ENCODE assay signal across 18 mouse cellular contexts in genomic region chr1:128013698-128014386, GRCm38 (mm10).
A peak's percentile ranks its signal among the peaks of the same experiment; 100 is the strongest.
DNase-seq lines count a peak whose midpoint lies in the region; ATAC-seq and TF ChIP-seq lines count a peak whose summit lies in the region.
"Had no signal": no experiment of that assay in that cellular context is flagged by ENCODE, and none has a peak within 500 bp of the region (broad histone marks: within the 10 kb centered on the region; RNA-seq: fewer than 3 reads in every experiment).

No protein-coding gene starts in this region.

- 27% methylated on average over 4 of the region's 4 CpGs for WGBS in liver, embryonic 14.5 days (ENCODE audit: insufficient replicate concordance)

- no peak overlapping the region for H3K4me2 ChIP-seq in liver, embryonic 14.5 days (ENCODE audit: low read depth)
- H3K4me2 ChIP-seq: hindbrain, embryonic 13.5 days; intestine, embryonic 15.5 days; lung, embryonic 15.5 days; midbrain, embryonic 15.5 days had no signal

- no peaks in the 10 kb centered on the region for H3K27me3 ChIP-seq in megakaryocyte, embryonic 14.5 days (replicated peaks)
- H3K27me3 ChIP-seq in liver, embryonic 14.5 days (ENCODE audit: control insufficient read depth, insufficient read depth, low read length) = no peaks in the 10 kb centered on the region
- H3K27me3 ChIP-seq: hindbrain, embryonic 13.5 days; intestine, embryonic 15.5 days; lung, embryonic 15.5 days; midbrain, embryonic 15.5 days had no signal

- no peak for TF ChIP-seq CTCF in liver, embryonic 14.5 days (IDR thresholded peaks at IDR 0.05; ENCODE audit: low read depth)

- intact Hi-C loops in left cerebral cortex, postnatal 14 days (cut with DNase I) = no loop called here

- H3K27ac ChIP-seq in liver, embryonic 14.5 days = no peak overlapping the region
- H3K27ac ChIP-seq: hindbrain, embryonic 13.5 days; intestine, embryonic 15.5 days; kidney, postnatal 0 days; lung, embryonic 15.5 days; midbrain, embryonic 15.5 days had no signal

- ATAC-seq in frontal cortex, adult (ENCODE audit: low TSS enrichment) = peak; percentile 5; the same call in 1 of the 2 replicates
- no peak for ATAC-seq in megakaryocyte, adult 5-6 weeks (ENCODE audit: poor library complexity, severe bottlenecking)
- peak; percentile 68 for ATAC-seq in liver, embryonic 14.5 days (ENCODE audit: insufficient read depth)
- peak; percentile 42 for ATAC-seq in megakaryocyte progenitor cell, adult 5-6 weeks (replicated peaks; ENCODE audit: poor library complexity)
- ATAC-seq: forebrain, postnatal 0 days; intestine, embryonic 15.5 days; midbrain, embryonic 15.5 days had no signal

- no peak for DNase-seq in frontal cortex, postnatal 36 days (ENCODE audit: low spot score in 2 of 2)
- DNase-seq in liver, embryonic 14.5 days (ENCODE audit: low read depth in 3 of 3, low spot score in 3 of 3) = no peak
- no peak for DNase-seq in left cerebral cortex, adult 8-10 months (ENCODE audit: low spot score in 2 of 2)
- no peak for DNase-seq in left cerebral cortex, postnatal 14 days (ENCODE audit: low spot score in 2 of 2)
- DNase-seq: cerebellum, adult 9-10 months; forebrain, postnatal 0 days; gastrocnemius, postnatal 10 days; right cerebral cortex, postnatal 25 days; thymus, adult 18-20 months had no signal

- TF ChIP-seq EP300 in liver, embryonic 14.5 days (IDR thresholded peaks at IDR 0.05; ENCODE audit: low read depth) = no peak

- H3K36me3 ChIP-seq in megakaryocyte, embryonic 14.5 days (replicated peaks; ENCODE audit: low read length) = peaks cover 25% of the 10 kb centered on the region
- H3K36me3 ChIP-seq in liver, embryonic 14.5 days (replicated peaks; ENCODE audit: control insufficient read depth, insufficient read depth, low read depth) = no peaks in the 10 kb centered on the region
- H3K36me3 ChIP-seq: hindbrain, embryonic 13.5 days; intestine, embryonic 15.5 days; lung, embryonic 15.5 days; midbrain, embryonic 15.5 days had no signal

- H3K9me3 ChIP-seq in megakaryocyte, embryonic 14.5 days = no peaks in the 10 kb centered on the region
- H3K9me3 ChIP-seq in liver, embryonic 14.5 days (ENCODE audit: control insufficient read depth, low read length) = no peaks in the 10 kb centered on the region
- H3K9me3 ChIP-seq: hindbrain, embryonic 13.5 days; intestine, embryonic 15.5 days; lung, embryonic 15.5 days; midbrain, embryonic 15.5 days had no signal

- H3K4me1 ChIP-seq in megakaryocyte, embryonic 14.5 days = peaks cover 93% of the 10 kb centered on the region
- peaks cover 0 to 5% of the 10 kb centered on the region in 2 experiments; a peak in 2 of 4 replicates for H3K4me1 ChIP-seq in liver, embryonic 14.5 days (replicated peaks; ENCODE audit: control insufficient read depth in 2 of 2, insufficient read depth in 2 of 2, low read length in 1 of 2)
- H3K4me1 ChIP-seq: hindbrain, embryonic 13.5 days; intestine, embryonic 15.5 days had no signal

- peak overlapping the region; percentile 83 for H3K4me3 ChIP-seq in megakaryocyte, embryonic 14.5 days (replicated peaks)
- H3K4me3 ChIP-seq in liver, embryonic 14.5 days (ENCODE audit: insufficient read depth in 1 of 2, low read depth in 2 of 2, low read length in 2 of 2) = no peak overlapping the region
- H3K4me3 ChIP-seq: hindbrain, embryonic 13.5 days; intestine, embryonic 15.5 days; lung, embryonic 15.5 days; midbrain, embryonic 15.5 days had no signal

- no peak overlapping the region for H3K9ac ChIP-seq in liver, embryonic 14.5 days (replicated peaks)
- H3K9ac ChIP-seq: forebrain, postnatal 0 days; hindbrain, embryonic 13.5 days; intestine, embryonic 15.5 days; lung, embryonic 15.5 days; midbrain, embryonic 15.5 days had no signal
